Mouse (Mus musculus) Muller cell, postnatal 12 days (primary cell): ENCODE data around the gene Itln1.
"Not testable (repeated sequence)": the region's sequence is repeated elsewhere in the genome, so short reads cannot be mapped to it uniquely, and the experiment has no call there.

Experiments used
- DNase-seq: peaks from one replicate; pipeline ENCODE4 v3.0.0-alpha.2; 2015; ENCODE audit errors: inconsistent ontology term

Gene Itln1

GRCm38 (mm10) chr1:171513760-171514159 is 21.3 kb downstream of the Itln1 start:
- no peak for DNase-seq

- no peak for DNase-seq
Measured at GRCm38 (mm10) chr1:171513234-171513633, 21.9 kb downstream of the Itln1 start.

- DNase-seq, result no peak
Measured at GRCm38 (mm10) chr1:171504586-171504985, 30.5 kb downstream of the Itln1 start.

- no peak for DNase-seq
Measured at GRCm38 (mm10) chr1:171503592-171504291, 31.4 kb downstream of the Itln1 start.

- DNase-seq, result peak; percentile 97
Measured at GRCm38 (mm10) chr1:171503250-171503591, 31.9 kb downstream of the Itln1 start, which contains the start of gene Alyref2. Gene Alyref2 (plus strand): TSS chr1:171503478.

- peak; percentile 97 for DNase-seq
Measured at GRCm38 (mm10) chr1:171502388-171503249, 32.5 kb downstream of the Itln1 start.

GRCm38 (mm10) chr1:171501636-171502080 is 33.4 kb downstream of the Itln1 start:
- peak; percentile 77 for DNase-seq

- DNase-seq, result no peak
Measured at GRCm38 (mm10) chr1:171501016-171501610, 34.0 kb downstream of the Itln1 start.

- DNase-seq, result no peak
Measured at GRCm38 (mm10) chr1:171499856-171500255, 35.2 kb downstream of the Itln1 start.

- no peak for DNase-seq
Measured at GRCm38 (mm10) chr1:171495371-171495770, 39.7 kb downstream of the Itln1 start.

- no peak for DNase-seq
Measured at GRCm38 (mm10) chr1:171494241-171494640, 40.9 kb downstream of the Itln1 start.

- DNase-seq, result peak; percentile 36
Measured at GRCm38 (mm10) chr1:171478968-171479367, 56.1 kb downstream of the Itln1 start.

GRCm38 (mm10) chr1:171477758-171478545 is 57.1 kb downstream of the Itln1 start:
- DNase-seq, result no peak

GRCm38 (mm10) chr1:171477123-171477522 is 58.0 kb downstream of the Itln1 start:
- no peak for DNase-seq

- DNase-seq, result no peak
Measured at GRCm38 (mm10) chr1:171473920-171474640, 61.0 kb downstream of the Itln1 start.

- DNase-seq, result no peak
Measured at GRCm38 (mm10) chr1:171473506-171473905, 61.6 kb downstream of the Itln1 start.

GRCm38 (mm10) chr1:171471941-171472340 is 63.2 kb downstream of the Itln1 start:
- DNase-seq, result not testable (repeated sequence)

GRCm38 (mm10) chr1:171471452-171471851 is 63.6 kb downstream of the Itln1 start:
- DNase-seq, result no peak

- DNase-seq, result peak; percentile 30
Measured at GRCm38 (mm10) chr1:171470896-171471295, 64.2 kb downstream of the Itln1 start.

- no peak for DNase-seq
Measured at GRCm38 (mm10) chr1:171470371-171470871, 64.7 kb downstream of the Itln1 start.

- no peak for DNase-seq
Measured at GRCm38 (mm10) chr1:171469678-171470077, 65.4 kb downstream of the Itln1 start.
